Mouse (Mus musculus) lung, postnatal 0 days (tissue): ENCODE measurements around the gene Exoc6b. TPM values are rescaled to one million over a fixed set of nuclear protein-coding genes. Genes with fewer than 3 reads are reported as not detected.

Experiments
- ATAC-seq: fragments of 200-750 bp; cut with Nextera tagmentation; 2 replicates; pipeline ENCODE4 v1.8.0; 2017; ENCODE audit warnings: moderate library complexity
- DNase-seq: peaks from one replicate; pipeline ENCODE4 v3.0.0-alpha.2; 2016; ENCODE audit warnings: low spot score
- H3K27ac ChIP-seq: fragments of 300-500 bp; sonication (generic); 2 replicates; pipeline ENCODE4 v1.5.1; 2014; ENCODE audit warnings: antibody characterized with exemption, mild to moderate bottlenecking, low read length, mixed read lengths
- H3K27me3 ChIP-seq: fragments of 300-500 bp; sonication (generic); replicated peaks from 2 replicates; pipeline ENCODE4 v1.6.1; 2014; ENCODE audit warnings: low read length, mixed read lengths; ENCODE audit not compliant: insufficient read depth
- H3K36me3 ChIP-seq: fragments of 300-500 bp; sonication (generic); 2 replicates; pipeline ENCODE4 v1.6.1; 2014; ENCODE audit warnings: low read length, mixed read lengths; ENCODE audit not compliant: insufficient read depth
- H3K4me1 ChIP-seq: fragments of 300-500 bp; sonication (generic); 2 replicates; pipeline ENCODE4 v1.6.1; 2014; ENCODE audit warnings: antibody characterized with exemption, low read depth, low read length, mixed read lengths; ENCODE audit not compliant: insufficient read depth
- H3K4me2 ChIP-seq: fragments of 300-500 bp; sonication (generic); replicated peaks from 2 replicates; pipeline ENCODE4 v1.6.1; 2014; ENCODE audit warnings: low read depth, mild to moderate bottlenecking, low read length, moderate library complexity, mixed read lengths
- H3K4me3 ChIP-seq: fragments of 300-500 bp; sonication (generic); 2 replicates; pipeline ENCODE4 v1.5.1; 2014; ENCODE audit warnings: low read depth, low read length
- H3K9ac ChIP-seq: fragments of 300-500 bp; sonication (generic); replicated peaks from 2 replicates; pipeline ENCODE4 v1.6.1; 2014; ENCODE audit warnings: low read depth, mild to moderate bottlenecking
- H3K9me3 ChIP-seq: fragments of 300-500 bp; sonication (generic); 2 replicates; pipeline ENCODE4 v1.6.1; 2016; ENCODE audit warnings: low read length, mixed read lengths
- CTCF ChIP-seq: IDR thresholded peaks from 2 replicates; pipeline ENCODE4 v1.5.1; 2016; ENCODE audit warnings: antibody characterized with exemption, mild to moderate bottlenecking
- EP300 ChIP-seq: IDR thresholded peaks from 2 replicates; pipeline ENCODE4 v1.6.1; 2016; ENCODE audit warnings: antibody characterized with exemption, mild to moderate bottlenecking, control low read depth
- WGBS: fragments of 180-500 bp; shearing (Covaris S2); extraction: QIAGEN DNeasy Blood & Tissue Kit; methylation state at CpG from one replicate; pipeline ENCODE4 v1.1.7; 2014; 5-methylcytosine and 5-hydroxymethylcytosine counted together
- polyA plus RNA-seq: library from polyadenylated mRNA; unstranded; fragments of >200 nt; fragmentation: Nextera tagmentation; extraction: Ambion mirVana; gene quantifications from 2 replicates; pipeline ENCODE4 v1.2.1, GENCODE M21; 2015

Exoc6b gene
- polyA plus RNA-seq, 1 experiment from 2014 or later, result 14.8 TPM

DNA sequence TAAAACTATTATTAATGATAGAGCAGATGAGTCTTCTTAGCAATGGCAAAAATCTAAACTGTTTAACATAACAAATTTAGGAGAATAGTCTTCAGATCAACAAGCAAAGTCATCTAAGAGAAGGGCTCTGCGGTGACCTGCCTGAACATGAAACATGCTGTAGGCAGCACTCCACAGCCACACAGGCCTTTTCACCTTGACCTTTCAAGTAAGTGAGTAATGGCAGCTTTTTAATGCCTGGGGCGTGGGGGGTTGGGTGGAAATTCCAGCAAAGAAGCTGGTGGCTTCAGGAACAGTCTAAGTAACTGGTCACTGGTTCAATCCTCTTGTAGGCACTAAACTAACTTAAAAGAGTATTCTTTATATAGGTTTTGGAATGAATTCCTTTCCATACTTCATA lies 58.9 kb downstream of the Exoc6b start:
- Histone ChIP-seq H3K27me3 (no peaks in the 10 kb centered on the region), H3K27ac (no peak overlapping the region), H3K9ac (no peak overlapping the region), H3K4me1 (no peaks in the 10 kb centered on the region), H3K36me3 (no peaks in the 10 kb centered on the region), H3K9me3 (no peaks in the 10 kb centered on the region), H3K4me2 (no peak overlapping the region), H3K4me3 (no peak overlapping the region)
- no peak for TF ChIP-seq CTCF
- no peak for TF ChIP-seq EP300
- WGBS, result 84% methylated on average over 2 of the region's 2 CpGs
- ATAC-seq (no peak), DNase-seq (no peak)

DNA sequence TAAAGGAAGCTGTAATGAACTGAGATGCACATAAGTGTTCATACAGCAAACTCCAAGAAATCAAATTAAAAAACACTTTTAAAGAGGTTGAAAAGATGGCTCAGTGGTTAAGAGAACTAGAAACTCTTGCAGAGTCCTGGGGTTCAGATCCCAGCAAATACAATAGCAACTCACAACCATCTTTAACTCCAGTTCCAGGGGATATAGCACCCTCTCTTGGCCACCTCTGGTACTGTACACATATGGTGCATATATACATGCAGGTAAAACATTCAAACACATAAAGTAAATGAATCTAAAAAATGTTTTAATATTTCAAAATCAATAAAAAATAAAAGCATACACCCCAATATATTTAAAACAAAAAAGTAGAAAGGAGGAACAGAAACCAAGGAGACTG lies 73.9 kb downstream of the Exoc6b start:
- Histone ChIP-seq H3K4me2 (no peak overlapping the region), H3K4me3 (no peak overlapping the region), H3K9ac (no peak overlapping the region), H3K27me3 (no peaks in the 10 kb centered on the region), H3K4me1 (no peaks in the 10 kb centered on the region), H3K9me3 (no peaks in the 10 kb centered on the region), H3K27ac (no peak overlapping the region), H3K36me3 (no peaks in the 10 kb centered on the region)
- ATAC-seq (no peak), DNase-seq (no peak)
- 0 out of 2 replicates have a peak, but pooled peaks have one; percentile 11 for TF ChIP-seq CTCF
- TF ChIP-seq EP300, result no peak

- no peak overlapping the region for H3K27ac ChIP-seq
- 42% methylated on average over 3 of the region's 3 CpGs for WGBS
- H3K36me3 ChIP-seq, result no peaks in the 10 kb centered on the region
- H3K4me2 ChIP-seq, result no peak overlapping the region
- ATAC-seq (peak; percentile 77), DNase-seq (peak; percentile 51)
- H3K4me3 ChIP-seq, result no peak overlapping the region
- TF ChIP-seq EP300 (no peak), CTCF (no peak)
- no peaks in the 10 kb centered on the region for H3K27me3 ChIP-seq
- H3K4me1 ChIP-seq, result no peaks in the 10 kb centered on the region
- H3K9ac ChIP-seq, result no peak overlapping the region
- no peaks in the 10 kb centered on the region for H3K9me3 ChIP-seq
These were observed 92.7 kb downstream of the Exoc6b start for GRCm38 (mm10) chr6:84976563-84976971.

DNA sequence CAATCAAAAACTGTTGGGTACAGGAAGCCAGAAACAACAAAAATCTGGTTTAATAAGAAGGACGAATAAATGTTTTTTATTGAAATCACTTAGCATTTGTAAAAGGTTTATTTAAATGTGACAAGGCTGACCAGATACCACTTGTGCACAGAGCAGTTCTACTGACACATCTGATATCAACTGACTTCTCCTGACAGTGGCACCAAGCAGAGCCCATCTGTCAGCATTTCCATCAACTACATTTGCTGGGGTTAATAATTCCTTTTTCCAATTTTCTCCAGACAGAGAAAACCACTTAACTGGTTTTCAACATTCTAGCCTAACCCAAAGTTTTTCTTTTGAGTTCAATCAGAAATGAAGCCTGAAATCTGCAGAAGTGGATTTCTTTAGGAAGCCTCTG lies 100.8 kb downstream of the Exoc6b start:
- Histone ChIP-seq H3K36me3 (no peaks in the 10 kb centered on the region), H3K4me2 (no peak overlapping the region), H3K9ac (no peak overlapping the region), H3K4me1 (no peaks in the 10 kb centered on the region), H3K9me3 (no peaks in the 10 kb centered on the region), H3K27ac (no peak overlapping the region), H3K4me3 (no peak overlapping the region), H3K27me3 (no peaks in the 10 kb centered on the region)
- 78% methylated on average over 1 of the region's 1 CpGs for WGBS
- DNase-seq (no peak), ATAC-seq (no peak)
- TF ChIP-seq EP300 (no peak), CTCF (no peak)

GRCm38 (mm10) chr6:84964729-84965415 lies 104.4 kb downstream of the Exoc6b start:
- no peak overlapping the region for H3K9ac ChIP-seq
- H3K4me3 ChIP-seq, result no peak overlapping the region
- no peaks in the 10 kb centered on the region for H3K4me1 ChIP-seq
- peak; percentile 44; the same call in 1 of the 2 replicates for ATAC-seq
- H3K27me3 ChIP-seq, result no peaks in the 10 kb centered on the region
- peak; percentile 67 for DNase-seq
- H3K9me3 ChIP-seq, result no peaks in the 10 kb centered on the region
- H3K4me2 ChIP-seq, result no peak overlapping the region
- H3K36me3 ChIP-seq, result no peaks in the 10 kb centered on the region
- WGBS, result 56% methylated on average over 5 of the region's 5 CpGs
- TF ChIP-seq EP300 (no peak), CTCF (no peak)
- H3K27ac ChIP-seq, result no peak overlapping the region

DNA sequence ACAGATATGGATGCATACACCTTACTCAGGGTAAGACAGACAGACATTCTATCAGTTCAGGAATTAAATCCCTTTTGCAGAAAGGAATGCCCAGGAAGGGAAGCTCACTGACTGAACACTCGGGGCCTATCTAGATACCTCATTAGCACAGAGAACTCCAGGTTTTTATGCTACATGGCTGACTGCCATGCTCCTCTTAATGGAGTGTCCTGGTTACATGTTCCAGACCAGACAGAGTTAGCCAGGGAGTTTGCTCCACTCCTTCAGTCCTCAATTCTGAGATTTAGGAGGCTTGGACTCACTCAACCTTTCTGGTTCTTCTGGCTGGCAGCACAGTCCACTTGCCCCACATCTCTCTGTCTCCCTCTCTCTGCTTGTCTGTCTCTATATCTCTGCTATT lies 106.3 kb downstream of the Exoc6b start:
- Histone ChIP-seq H3K27me3 (no peaks in the 10 kb centered on the region), H3K4me3 (no peak overlapping the region), H3K4me2 (no peak overlapping the region), H3K36me3 (no peaks in the 10 kb centered on the region), H3K27ac (no peak overlapping the region), H3K9ac (no peak overlapping the region), H3K9me3 (no peaks in the 10 kb centered on the region), H3K4me1 (no peaks in the 10 kb centered on the region)
- ATAC-seq (peak; percentile 58; the same call in 1 of the 2 replicates), DNase-seq (peak; percentile 31)
- TF ChIP-seq CTCF (no peak), EP300 (no peak)
- WGBS, result 65% methylated on average over 1 of the region's 1 CpGs
